Mouse (Mus musculus): ENCODE data around the gene 4930556J24Rik. TPM values are rescaled to one million over a fixed set of nuclear protein-coding genes. Genes with fewer than 3 reads are reported as not detected.

The 4930556J24Rik gene
- polyA plus RNA-seq, 1 experiment from 2014 or later, result 1.2 TPM

DNA sequence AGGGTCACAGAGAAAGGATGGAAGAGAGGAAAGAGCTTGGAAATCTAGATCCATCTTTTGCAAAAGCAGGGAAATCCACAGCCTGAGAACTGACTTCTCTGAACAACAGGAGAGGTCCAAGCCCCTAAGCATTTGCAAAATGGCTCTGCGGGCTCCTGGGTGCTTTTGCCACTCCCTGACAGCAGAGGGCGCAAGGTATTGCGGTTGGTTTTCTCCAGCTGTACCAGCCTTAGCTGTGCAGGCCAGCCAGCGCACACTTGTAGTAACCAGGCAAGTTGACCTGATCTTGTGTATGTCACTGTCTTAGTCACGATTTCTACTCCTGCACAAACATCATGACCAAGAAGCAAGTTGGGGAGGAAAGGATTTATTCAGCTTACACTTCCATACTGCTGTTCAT lies 25.0 kb upstream of the 4930556J24Rik start:
- WGBS, result 7% methylated on average over 5 of the region's 5 CpGs
- no peak for ATAC-seq (replicated peaks; ENCODE audit: low FRiP score, low read depth)
- Histone ChIP-seq H3K27ac (no peak overlapping the region), H3K27me3 (ENCODE audit: insufficient read depth, low read length) (peaks cover 37% of the 10 kb centered on the region), H3K9me3 (replicated peaks; ENCODE audit: low read length) (no peaks in the 10 kb centered on the region), H3K4me3 (replicated peaks; ENCODE audit: low read depth, low read length) (no peak overlapping the region), H3K4me2 (ENCODE audit: low read length) (no peak overlapping the region), H3K9ac (ENCODE audit: low read depth, low read length) (no peak overlapping the region), H3K4me1 (replicated peaks; ENCODE audit: insufficient read depth, low read length) (peaks cover 10% of the 10 kb centered on the region), H3K36me3 (ENCODE audit: insufficient read depth, low read length) (no peaks in the 10 kb centered on the region)
- peak; percentile 85 for TF ChIP-seq CTCF (IDR thresholded peaks at IDR 0.05; ENCODE audit: low read depth)
- DNase-seq (ENCODE audit: low spot score), result peak; percentile 75

DNA sequence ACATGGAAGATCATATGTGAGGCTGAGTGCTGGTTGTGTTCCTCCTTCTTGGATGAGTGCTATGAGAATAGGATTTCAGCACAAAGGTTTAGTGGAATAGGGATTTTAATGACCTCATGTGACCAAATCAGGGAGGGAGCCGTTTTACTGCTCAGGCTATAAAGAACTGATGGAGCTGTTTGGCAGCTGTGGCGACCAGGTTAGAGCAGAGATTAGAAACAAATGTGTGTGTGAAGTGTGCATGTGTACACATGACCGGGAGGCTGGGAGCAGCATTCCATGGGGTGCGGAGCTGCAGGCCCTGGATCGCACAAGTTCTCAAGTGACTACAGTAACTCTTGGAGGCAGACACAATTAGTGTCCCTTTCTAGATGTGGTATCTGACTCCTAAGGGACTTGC lies 23.0 kb upstream of the 4930556J24Rik start:
- Histone ChIP-seq H3K9me3 (replicated peaks; ENCODE audit: low read length) (no peaks in the 10 kb centered on the region), H3K27ac (no peak overlapping the region), H3K27me3 (ENCODE audit: insufficient read depth, low read length) (peaks cover 37% of the 10 kb centered on the region), H3K9ac (ENCODE audit: low read depth, low read length) (no peak overlapping the region), H3K4me2 (ENCODE audit: low read length) (no peak overlapping the region), H3K4me1 (replicated peaks; ENCODE audit: insufficient read depth, low read length) (peaks cover 10% of the 10 kb centered on the region), H3K36me3 (ENCODE audit: insufficient read depth, low read length) (no peaks in the 10 kb centered on the region), H3K4me3 (replicated peaks; ENCODE audit: low read depth, low read length) (no peak overlapping the region)
- ATAC-seq (replicated peaks; ENCODE audit: low FRiP score, low read depth) (no peak), DNase-seq (ENCODE audit: low spot score) (no peak)
- 43% methylated on average over 5 of the region's 5 CpGs for WGBS
- TF ChIP-seq CTCF (IDR thresholded peaks at IDR 0.05; ENCODE audit: low read depth), result no peak

- peaks cover 37% of the 10 kb centered on the region for H3K27me3 ChIP-seq (ENCODE audit: insufficient read depth, low read length)
- H3K9me3 ChIP-seq (replicated peaks; ENCODE audit: low read length), result no peaks in the 10 kb centered on the region
- H3K36me3 ChIP-seq (ENCODE audit: insufficient read depth, low read length), result no peaks in the 10 kb centered on the region
- no peak overlapping the region for H3K9ac ChIP-seq (ENCODE audit: low read depth, low read length)
- 8% methylated on average over 66 of the region's 66 CpGs for WGBS
- ATAC-seq (replicated peaks; ENCODE audit: low FRiP score, low read depth) (no peak), DNase-seq (ENCODE audit: low spot score) (peak; percentile 29)
- H3K4me3 ChIP-seq (replicated peaks; ENCODE audit: low read depth, low read length), result peak overlapping the region; percentile 30
- H3K4me1 ChIP-seq (replicated peaks; ENCODE audit: insufficient read depth, low read length), result peaks cover 10% of the 10 kb centered on the region
- H3K4me2 ChIP-seq (ENCODE audit: low read length), result peak overlapping the region; percentile 51
- H3K27ac ChIP-seq, result no peak overlapping the region
- no peak for TF ChIP-seq CTCF (IDR thresholded peaks at IDR 0.05; ENCODE audit: low read depth)
Observed at GRCm38 (mm10) chr11:3997978-3998720, 21.6 kb upstream of the 4930556J24Rik start.

DNA sequence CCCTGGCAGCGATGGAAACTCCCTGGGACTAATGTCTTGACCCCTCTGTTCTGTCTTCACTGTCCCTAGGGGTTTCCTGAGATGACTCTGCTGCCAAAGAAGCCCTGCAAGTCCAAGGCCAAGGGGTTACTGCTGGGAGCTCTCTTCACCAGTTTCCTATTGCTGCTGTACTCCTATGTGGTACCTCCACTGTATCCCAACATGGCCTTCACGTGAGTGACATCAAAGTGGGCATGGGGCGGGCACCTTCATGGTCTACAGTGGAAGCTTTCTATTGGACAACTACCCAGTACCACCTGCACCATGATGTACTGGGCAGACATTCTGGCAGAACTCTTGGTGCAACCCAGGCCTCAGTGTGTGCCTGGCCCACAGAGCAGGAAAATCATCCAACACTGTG lies 20.3 kb upstream of the 4930556J24Rik start:
- H3K36me3 ChIP-seq (ENCODE audit: insufficient read depth, low read length), result no peaks in the 10 kb centered on the region
- 87% methylated on average over 3 of the region's 3 CpGs for WGBS
- no peak overlapping the region for H3K4me2 ChIP-seq (ENCODE audit: low read length)
- H3K27me3 ChIP-seq (ENCODE audit: insufficient read depth, low read length), result peaks cover 37% of the 10 kb centered on the region
- DNase-seq (ENCODE audit: low spot score), result no peak
- H3K9me3 ChIP-seq (replicated peaks; ENCODE audit: low read length), result no peaks in the 10 kb centered on the region
- TF ChIP-seq CTCF (IDR thresholded peaks at IDR 0.05; ENCODE audit: low read depth), result no peak
- H3K9ac ChIP-seq (ENCODE audit: low read depth, low read length), result no peak overlapping the region
- no peak overlapping the region for H3K27ac ChIP-seq
- no peak overlapping the region for H3K4me3 ChIP-seq (replicated peaks; ENCODE audit: low read depth, low read length)
- ATAC-seq (replicated peaks; ENCODE audit: low FRiP score, low read depth), result no peak
- H3K4me1 ChIP-seq (replicated peaks; ENCODE audit: insufficient read depth, low read length), result peaks cover 10% of the 10 kb centered on the region

DNA sequence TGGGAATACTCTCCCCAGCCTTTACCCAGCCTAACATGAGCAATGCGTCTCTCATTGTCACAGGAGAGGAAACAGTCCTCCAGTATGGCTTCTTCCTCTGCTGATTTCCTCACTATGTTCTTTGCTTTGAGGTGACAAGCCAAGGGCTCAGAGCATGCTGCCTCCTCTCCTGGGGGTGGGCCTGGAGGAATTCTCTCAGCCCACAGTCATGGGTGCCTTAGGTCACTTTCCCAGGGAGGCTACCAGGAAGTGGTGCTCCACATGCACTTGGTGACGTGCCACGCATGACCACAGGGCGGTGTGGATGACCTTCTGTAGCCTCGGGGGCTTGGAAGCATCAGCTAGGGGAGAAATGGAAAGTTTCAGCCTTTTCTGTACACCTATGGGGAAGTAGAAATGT lies 18.9 kb upstream of the 4930556J24Rik start:
- no peaks in the 10 kb centered on the region for H3K9me3 ChIP-seq (replicated peaks; ENCODE audit: low read length)
- peaks cover 36% of the 10 kb centered on the region for H3K27me3 ChIP-seq (ENCODE audit: insufficient read depth, low read length)
- no peak for TF ChIP-seq CTCF (IDR thresholded peaks at IDR 0.05; ENCODE audit: low read depth)
- 73% methylated on average over 5 of the region's 5 CpGs for WGBS
- H3K9ac ChIP-seq (ENCODE audit: low read depth, low read length), result 0 out of 2 replicates have a peak overlapping the region, but pooled peaks have one; percentile 3
- no peak overlapping the region for H3K27ac ChIP-seq
- no peaks in the 10 kb centered on the region for H3K36me3 ChIP-seq (ENCODE audit: insufficient read depth, low read length)
- H3K4me1 ChIP-seq (replicated peaks; ENCODE audit: insufficient read depth, low read length), result peaks cover 10% of the 10 kb centered on the region
- ATAC-seq (replicated peaks; ENCODE audit: low FRiP score, low read depth), result no peak
- H3K4me2 ChIP-seq (ENCODE audit: low read length), result no peak overlapping the region
- no peak overlapping the region for H3K4me3 ChIP-seq (replicated peaks; ENCODE audit: low read depth, low read length)
- DNase-seq (ENCODE audit: low spot score), result no peak

DNA sequence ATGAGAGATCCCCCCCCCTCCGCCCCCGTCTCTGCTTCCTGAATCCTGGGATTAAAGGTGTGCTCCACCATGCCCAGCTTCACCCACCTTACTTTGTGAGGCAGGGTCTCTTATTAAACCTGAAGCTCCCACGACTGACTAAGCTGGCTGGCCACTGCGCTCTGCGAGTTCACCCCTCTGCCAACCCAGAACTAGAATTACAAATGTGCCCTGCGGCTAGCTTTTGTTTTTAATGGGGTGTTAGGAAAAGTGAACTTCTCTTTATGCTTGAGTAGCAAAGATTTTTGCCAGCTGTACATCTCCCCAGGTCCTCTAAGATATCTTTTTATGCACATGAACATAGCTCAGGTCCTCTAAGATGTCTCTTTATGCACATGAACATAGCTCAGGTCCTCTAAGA lies 17.3 kb upstream of the 4930556J24Rik start:
- 79% methylated on average over 6 of the region's 6 CpGs for WGBS
- Histone ChIP-seq H3K9me3 (replicated peaks; ENCODE audit: low read length) (no peaks in the 10 kb centered on the region), H3K4me2 (ENCODE audit: low read length) (no peak overlapping the region), H3K36me3 (ENCODE audit: insufficient read depth, low read length) (no peaks in the 10 kb centered on the region), H3K9ac (ENCODE audit: low read depth, low read length) (no peak overlapping the region), H3K4me1 (replicated peaks; ENCODE audit: insufficient read depth, low read length) (peaks cover 10% of the 10 kb centered on the region), H3K27me3 (ENCODE audit: insufficient read depth, low read length) (peaks cover 22% of the 10 kb centered on the region), H3K27ac (no peak overlapping the region), H3K4me3 (replicated peaks; ENCODE audit: low read depth, low read length) (no peak overlapping the region)
- DNase-seq (ENCODE audit: low spot score) (no peak), ATAC-seq (replicated peaks; ENCODE audit: low FRiP score, low read depth) (no peak)
- TF ChIP-seq CTCF (IDR thresholded peaks at IDR 0.05; ENCODE audit: low read depth), result no peak

Data from kidney, postnatal 0 days (tissue).